ENCODE assay signal across 9 mouse cellular contexts in genomic region chr9:121336324-121336946, GRCm38 (mm10). TPM values are rescaled to one million over a fixed set of nuclear protein-coding genes. Genes with fewer than 3 reads are reported as not detected.
DNase-seq lines count a peak whose midpoint lies in the region; ATAC-seq and TF ChIP-seq lines count a peak whose summit lies in the region.
"Had no signal": no experiment of that assay in that cellular context is flagged by ENCODE, and none has a peak within 500 bp of the region (broad histone marks: within the 10 kb centered on the region; RNA-seq: fewer than 3 reads in every experiment).

No protein-coding gene starts in this region.

- H3K9ac ChIP-seq in heart, embryonic 12.5 days: no peak overlapping the region
- H3K9ac ChIP-seq in midbrain, embryonic 13.5 days (replicated peaks): no peak overlapping the region
- H3K9ac ChIP-seq in midbrain, postnatal 0 days (replicated peaks; ENCODE audit: low read length, poor library complexity, severe bottlenecking): no peak overlapping the region
- H3K9ac ChIP-seq in hindbrain, embryonic 15.5 days: no peak overlapping the region
- H3K9ac ChIP-seq in stomach, embryonic 15.5 days: no peak overlapping the region

- H3K27me3 ChIP-seq in heart, embryonic 12.5 days (replicated peaks): no peaks in the 10 kb centered on the region
- H3K27me3 ChIP-seq in midbrain, embryonic 13.5 days: no peaks in the 10 kb centered on the region
- no peaks in the 10 kb centered on the region for H3K27me3 ChIP-seq in midbrain, postnatal 0 days (ENCODE audit: insufficient read depth, low read length)
- no peaks in the 10 kb centered on the region for H3K27me3 ChIP-seq in hindbrain, embryonic 15.5 days
- H3K27me3 ChIP-seq in stomach, embryonic 15.5 days (replicated peaks): no peaks in the 10 kb centered on the region

- H3K9me3 ChIP-seq in heart, embryonic 12.5 days (replicated peaks): no peaks in the 10 kb centered on the region
- no peaks in the 10 kb centered on the region for H3K9me3 ChIP-seq in midbrain, embryonic 13.5 days
- no peaks in the 10 kb centered on the region for H3K9me3 ChIP-seq in midbrain, postnatal 0 days (ENCODE audit: low read length)
- no peaks in the 10 kb centered on the region for H3K9me3 ChIP-seq in hindbrain, embryonic 15.5 days
- no peaks in the 10 kb centered on the region for H3K9me3 ChIP-seq in stomach, embryonic 15.5 days

- H3K27ac ChIP-seq in heart, embryonic 12.5 days (ENCODE audit: poor library complexity, severe bottlenecking): peak overlapping the region; percentile 82
- peak overlapping the region; percentile 77 for H3K27ac ChIP-seq in midbrain, embryonic 13.5 days
- H3K27ac ChIP-seq in midbrain, postnatal 0 days (ENCODE audit: low read depth, low read length): no peak overlapping the region
- H3K27ac ChIP-seq in hindbrain, embryonic 15.5 days (replicated peaks): 0 out of 2 replicates have a peak overlapping the region, but pooled peaks have one; percentile 23
- H3K27ac ChIP-seq in stomach, embryonic 15.5 days: peak overlapping the region; percentile 77; the same call in 1 of the 2 replicates

- no peak for ATAC-seq in heart, embryonic 12.5 days (ENCODE audit: insufficient number of reproducible peaks, low FRiP score)
- no peak for ATAC-seq in midbrain, embryonic 13.5 days
- ATAC-seq in midbrain, postnatal 0 days (ENCODE audit: low FRiP score): no peak
- no peak for ATAC-seq in hindbrain, embryonic 15.5 days (ENCODE audit: low FRiP score, low read depth)
- no peak for ATAC-seq in stomach, embryonic 15.5 days (ENCODE audit: insufficient read depth, low FRiP score, low read depth)
- ATAC-seq in activated CD4-positive, CD25-positive, alpha-beta regulatory T cell, adult 4 months: no peak

- intact Hi-C loops in heart, postnatal 25 days (cut with DNase I): no loop called here

- TF ChIP-seq CTCF in midbrain, postnatal 0 days (IDR thresholded peaks at IDR 0.05): no peak

- no peak overlapping the region for H3K4me2 ChIP-seq in heart, embryonic 12.5 days
- no peak overlapping the region for H3K4me2 ChIP-seq in midbrain, embryonic 13.5 days (replicated peaks)
- H3K4me2 ChIP-seq in midbrain, postnatal 0 days (ENCODE audit: low read depth, low read length, poor library complexity, severe bottlenecking): no peak overlapping the region
- no peak overlapping the region for H3K4me2 ChIP-seq in hindbrain, embryonic 15.5 days
- H3K4me2 ChIP-seq in stomach, embryonic 15.5 days: no peak overlapping the region
- H3K4me2 ChIP-seq: liver, embryonic 11.5 days had no signal

- no peaks in the 10 kb centered on the region for H3K36me3 ChIP-seq in heart, embryonic 12.5 days
- no peaks in the 10 kb centered on the region for H3K36me3 ChIP-seq in midbrain, embryonic 13.5 days
- H3K36me3 ChIP-seq in midbrain, postnatal 0 days (ENCODE audit: insufficient read depth, low read length): no peaks in the 10 kb centered on the region
- no peaks in the 10 kb centered on the region for H3K36me3 ChIP-seq in hindbrain, embryonic 15.5 days
- no peaks in the 10 kb centered on the region for H3K36me3 ChIP-seq in stomach, embryonic 15.5 days

- 88% methylated on average over 15 of the region's 15 CpGs for WGBS in heart, embryonic 12.5 days
- 94% methylated on average over 15 of the region's 15 CpGs for WGBS in midbrain, embryonic 13.5 days
- 94% methylated on average over 15 of the region's 15 CpGs for WGBS in midbrain, postnatal 0 days
- WGBS in hindbrain, embryonic 15.5 days: 93% methylated on average over 15 of the region's 15 CpGs
- 91% methylated on average over 15 of the region's 15 CpGs for WGBS in stomach, embryonic 15.5 days

- DNase-seq in heart, postnatal 25 days (ENCODE audit: low spot score): no peak
- no peak for DNase-seq in midbrain, postnatal 0 days (ENCODE audit: low spot score)
- DNase-seq in cerebellum, postnatal 10 days: no peak

- peaks cover 75% of the 10 kb centered on the region for H3K4me1 ChIP-seq in heart, embryonic 12.5 days (replicated peaks)
- peaks cover 70% of the 10 kb centered on the region for H3K4me1 ChIP-seq in midbrain, embryonic 13.5 days (replicated peaks)
- H3K4me1 ChIP-seq in midbrain, postnatal 0 days (ENCODE audit: insufficient read depth, low read length): peaks cover 14% of the 10 kb centered on the region; the same call in 1 of the 2 replicates
- H3K4me1 ChIP-seq in hindbrain, embryonic 15.5 days (replicated peaks): peaks cover 64% of the 10 kb centered on the region
- peaks cover 56% of the 10 kb centered on the region for H3K4me1 ChIP-seq in stomach, embryonic 15.5 days

- no peak overlapping the region for H3K4me3 ChIP-seq in heart, embryonic 12.5 days
- no peak overlapping the region for H3K4me3 ChIP-seq in midbrain, embryonic 13.5 days (replicated peaks)
- no peak overlapping the region for H3K4me3 ChIP-seq in midbrain, postnatal 0 days (ENCODE audit: low read depth, low read length)
- no peak overlapping the region for H3K4me3 ChIP-seq in hindbrain, embryonic 15.5 days
- no peak overlapping the region for H3K4me3 ChIP-seq in stomach, embryonic 15.5 days (replicated peaks)

RNA-seq across cellular contexts. Expression of gene Trak1, which starts 39.1 kb away (rescaled TPM):
- polyA plus RNA-seq in heart, embryonic 12.5 days (2016; fragmentation: Nextera tagmentation; extraction: Ambion mirVana): 37.3 and 42.0 TPM in 2 replicates
- 100 to 1,000 TPM; 309 to 322 TPM for total RNA-seq in heart, postnatal 25 days (2021)
- polyA plus RNA-seq in midbrain, embryonic 13.5 days (2015; fragmentation: Nextera tagmentation; extraction: Ambion mirVana): 41.1 and 44.8 TPM in 2 replicates
- 107 and 154 TPM in 2 replicates for total RNA-seq in midbrain, postnatal 0 days (2014; rRNA removed)
- polyA plus RNA-seq in midbrain, postnatal 0 days (2015; fragmentation: Nextera tagmentation; extraction: Ambion mirVana): 58.7 and 61.6 TPM in 2 replicates
- polyA plus RNA-seq in hindbrain, embryonic 15.5 days (2015; fragmentation: Nextera tagmentation; extraction: Ambion mirVana): 58.3 and 58.4 TPM in 2 replicates
- polyA plus RNA-seq in stomach, embryonic 15.5 days (2015; fragmentation: Nextera tagmentation; extraction: Ambion mirVana): 20.7 and 21.3 TPM in 2 replicates
- polyA plus RNA-seq in activated CD4-positive, CD25-positive, alpha-beta regulatory T cell, adult 4 months (2017; shearing (Covaris generic)): 10 to 100 TPM in 1 of 2 experiments, 1 to 10 TPM in 1; 9.4 to 11.2 TPM

RNA-seq across cellular contexts. Expression of gene Ulk4, which starts 59.4 kb away (rescaled TPM):
- 97.4 and 111 TPM in 2 replicates for polyA plus RNA-seq in heart, embryonic 12.5 days (2016; fragmentation: Nextera tagmentation; extraction: Ambion mirVana)
- under 1 TPM; 0.21 to 0.48 TPM for total RNA-seq in heart, postnatal 25 days (2021)
- polyA plus RNA-seq in midbrain, embryonic 13.5 days (2015; fragmentation: Nextera tagmentation; extraction: Ambion mirVana): 151 and 159 TPM in 2 replicates
- 8.1 and 8.6 TPM in 2 replicates for total RNA-seq in midbrain, postnatal 0 days (2014; rRNA removed)
- 68.0 and 80.0 TPM in 2 replicates for polyA plus RNA-seq in midbrain, postnatal 0 days (2015; fragmentation: Nextera tagmentation; extraction: Ambion mirVana)
- 75.9 and 94.1 TPM in 2 replicates for polyA plus RNA-seq in hindbrain, embryonic 15.5 days (2015; fragmentation: Nextera tagmentation; extraction: Ambion mirVana)
- 153 and 179 TPM in 2 replicates for polyA plus RNA-seq in stomach, embryonic 15.5 days (2015; fragmentation: Nextera tagmentation; extraction: Ambion mirVana)
- polyA plus RNA-seq in activated CD4-positive, CD25-positive, alpha-beta regulatory T cell, adult 4 months (2017; shearing (Covaris generic)): 1 to 10 TPM in 1 of 2 experiments, under 1 TPM in 1; 0.25 to 2.8 TPM

Comparison
In these comparisons a context has a peak if more than half of its experiments do, and no peak if none do; other contexts are left out.
1. RNA of gene Ulk4, which starts 59.4 kb away (polyA plus RNA-seq): 153 to 179 TPM in stomach, embryonic 15.5 days, 151 to 159 TPM in midbrain, embryonic 13.5 days, 97.4 to 111 TPM in heart, embryonic 12.5 days, 75.9 to 94.1 TPM in hindbrain, embryonic 15.5 days and 68.0 to 80.0 TPM in midbrain, postnatal 0 days; 0.25 to 2.8 TPM in activated CD4-positive, CD25-positive, alpha-beta regulatory T cell, adult 4 months; every median in the first group is over 10 times any median in the second.